11 mouse cellular contexts compared by ENCODE assay signal in the genomic region with DNA sequence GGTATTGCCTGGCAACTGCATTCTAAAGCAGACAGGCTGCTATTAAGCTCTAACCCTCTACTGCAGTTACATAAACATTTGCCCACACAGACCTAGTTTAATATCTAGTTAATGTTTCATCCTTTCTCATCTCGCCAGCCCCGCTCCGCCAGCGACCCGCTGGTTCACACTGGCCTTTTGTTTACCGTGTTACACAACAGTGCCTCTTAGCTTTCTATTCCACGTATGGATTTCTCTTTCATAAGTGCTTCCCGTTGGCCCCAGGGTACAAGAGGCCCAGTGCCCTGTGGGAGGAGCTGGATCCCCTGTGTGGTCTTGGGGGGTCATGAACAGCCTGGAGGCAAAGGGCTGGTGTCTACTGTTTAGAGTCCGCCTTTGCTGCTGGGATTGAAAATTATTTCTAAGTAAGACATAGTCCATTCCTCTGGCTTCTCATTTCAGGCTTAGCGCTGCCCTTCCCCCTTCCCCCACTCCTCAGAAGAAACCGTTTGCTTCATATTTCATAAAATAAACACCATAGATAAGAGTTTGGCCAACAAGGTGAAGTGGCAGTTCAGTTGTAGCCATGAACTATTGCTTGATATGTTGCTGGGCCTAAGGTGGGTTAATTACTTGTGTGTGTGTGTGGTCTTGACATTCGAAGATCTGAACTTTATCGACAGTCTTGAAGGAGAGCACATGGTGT. TPM values are rescaled to one million over a fixed set of nuclear protein-coding genes. Genes with fewer than 3 reads are reported as not detected.
DNase-seq lines count a peak whose midpoint lies in the region; ATAC-seq and TF ChIP-seq lines count a peak whose summit lies in the region.
"Had no signal": no experiment of that assay in that cellular context is flagged by ENCODE, and none has a peak within 500 bp of the region (broad histone marks: within the 10 kb centered on the region; RNA-seq: fewer than 3 reads in every experiment).

No protein-coding gene starts in this region.

- H3K4me1 ChIP-seq in embryonic facial prominence, embryonic 12.5 days = peaks cover 13% of the 10 kb centered on the region
- peaks cover 20% of the 10 kb centered on the region for H3K4me1 ChIP-seq in intestine, embryonic 15.5 days (replicated peaks)
- peaks cover 26% of the 10 kb centered on the region for H3K4me1 ChIP-seq in limb, embryonic 10.5 days
- H3K4me1 ChIP-seq in neural tube, embryonic 15.5 days = peaks cover 8% of the 10 kb centered on the region; the same call in 1 of the 2 replicates
- H3K4me1 ChIP-seq in heart, adult 2 months (ENCODE audit: control insufficient read depth, insufficient read depth, low read length) = peaks cover 3% of the 10 kb centered on the region; the same call in 1 of the 2 replicates

- WGBS in embryonic facial prominence, embryonic 12.5 days = 71% methylated on average over 13 of the region's 13 CpGs
- WGBS in intestine, embryonic 15.5 days = 46% methylated on average over 13 of the region's 13 CpGs
- 93% methylated on average over 13 of the region's 13 CpGs for WGBS in limb, embryonic 10.5 days
- WGBS in neural tube, embryonic 15.5 days = 70% methylated on average over 13 of the region's 13 CpGs
- 86% methylated on average over 13 of the region's 13 CpGs for WGBS in heart, adult 2 months

- no peak for ATAC-seq in embryonic facial prominence, embryonic 12.5 days (ENCODE audit: insufficient number of reproducible peaks, insufficient read depth, low FRiP score, low TSS enrichment)
- peak; percentile 76 for ATAC-seq in intestine, embryonic 15.5 days
- ATAC-seq in neural tube, embryonic 15.5 days (ENCODE audit: low FRiP score) = no peak

- DNase-seq in limb, embryonic 10.5 days (ENCODE audit: low spot score) = no peak
- DNase-seq in lung, postnatal 14 days = peak; percentile 50
- no peak for DNase-seq in heart, postnatal 14 days
- DNase-seq in heart, adult 2 months = no peak
- DNase-seq: thymus, postnatal 14 days had no signal

- intact Hi-C loops in heart, postnatal 14 days (cut with DNase I) = loop anchor here (2.0 to 5.0 kb wide), 2 partner anchors 49 to 558 kb away; no protein-coding TSS in a partner anchor
- intact Hi-C loops in heart, adult 2 months (cut with DNase I) = loop anchor here (5.0 to 10.0 kb wide), 2 partner anchors 559 to 892 kb away; a partner anchor contains a TSS

- no peaks in the 10 kb centered on the region for H3K9me3 ChIP-seq in embryonic facial prominence, embryonic 12.5 days
- no peaks in the 10 kb centered on the region for H3K9me3 ChIP-seq in intestine, embryonic 15.5 days
- no peaks in the 10 kb centered on the region for H3K9me3 ChIP-seq in limb, embryonic 10.5 days (replicated peaks)
- no peaks in the 10 kb centered on the region for H3K9me3 ChIP-seq in neural tube, embryonic 15.5 days (replicated peaks)

- H3K4me2 ChIP-seq in embryonic facial prominence, embryonic 12.5 days (replicated peaks) = no peak overlapping the region
- peak overlapping the region; percentile 5; the same call in 1 of the 2 replicates for H3K4me2 ChIP-seq in intestine, embryonic 15.5 days (replicated peaks)
- H3K4me2 ChIP-seq in neural tube, embryonic 15.5 days = no peak overlapping the region

- TF ChIP-seq EP300 in heart, adult 2 months (IDR thresholded peaks at IDR 0.05; ENCODE audit: insufficient read depth, low read depth, low read length) = no peak

- no peaks in the 10 kb centered on the region for H3K27me3 ChIP-seq in embryonic facial prominence, embryonic 12.5 days
- no peaks in the 10 kb centered on the region for H3K27me3 ChIP-seq in intestine, embryonic 15.5 days (replicated peaks)
- no peaks in the 10 kb centered on the region for H3K27me3 ChIP-seq in limb, embryonic 10.5 days (ENCODE audit: low read depth, poor library complexity, severe bottlenecking)
- no peaks in the 10 kb centered on the region for H3K27me3 ChIP-seq in neural tube, embryonic 15.5 days (replicated peaks)
- H3K27me3 ChIP-seq in heart, adult 2 months (ENCODE audit: control insufficient read depth, insufficient read depth, low read length) = no peaks in the 10 kb centered on the region

- peaks cover 20% of the 10 kb centered on the region for H3K36me3 ChIP-seq in embryonic facial prominence, embryonic 12.5 days
- H3K36me3 ChIP-seq in intestine, embryonic 15.5 days = peaks cover 3% of the 10 kb centered on the region; the same call in 1 of the 2 replicates
- H3K36me3 ChIP-seq in limb, embryonic 10.5 days = peaks cover 34% of the 10 kb centered on the region
- peaks cover 60% of the 10 kb centered on the region for H3K36me3 ChIP-seq in neural tube, embryonic 15.5 days
- H3K36me3 ChIP-seq in heart, adult 2 months (ENCODE audit: control insufficient read depth, insufficient read depth, low read length) = no peaks in the 10 kb centered on the region

- H3K27ac ChIP-seq in embryonic facial prominence, embryonic 12.5 days = 0 out of 2 replicates have a peak overlapping the region, but pooled peaks have one; percentile 7
- peak overlapping the region; percentile 51; the same call in 1 of the 2 replicates for H3K27ac ChIP-seq in intestine, embryonic 15.5 days
- peak overlapping the region; percentile 43; the same call in 1 of the 2 replicates for H3K27ac ChIP-seq in limb, embryonic 10.5 days
- H3K27ac ChIP-seq in neural tube, embryonic 15.5 days (replicated peaks) = no peak overlapping the region
- H3K27ac ChIP-seq in heart, adult 2 months = no peak overlapping the region

- H3K79me2 ChIP-seq in heart, adult 2 months (replicated peaks; ENCODE audit: control insufficient read depth, insufficient read depth, low read length) = no peaks in the 10 kb centered on the region

- no peak for TF ChIP-seq CTCF in heart, adult 2 months (IDR thresholded peaks at IDR 0.05)

- TF ChIP-seq POLR2A in heart, adult 2 months (IDR thresholded peaks at IDR 0.05; ENCODE audit: insufficient read depth, low read depth, low read length) = no peak

- H3K9ac ChIP-seq in embryonic facial prominence, embryonic 12.5 days = no peak overlapping the region
- no peak overlapping the region for H3K9ac ChIP-seq in intestine, embryonic 15.5 days
- H3K9ac ChIP-seq in neural tube, embryonic 15.5 days (replicated peaks) = no peak overlapping the region
- H3K9ac ChIP-seq in heart, adult 2 months (ENCODE audit: low read depth, low read length) = no peak overlapping the region

- H3K4me3 ChIP-seq in embryonic facial prominence, embryonic 12.5 days = no peak overlapping the region
- no peak overlapping the region for H3K4me3 ChIP-seq in intestine, embryonic 15.5 days (replicated peaks)
- no peak overlapping the region for H3K4me3 ChIP-seq in limb, embryonic 10.5 days
- no peak overlapping the region for H3K4me3 ChIP-seq in neural tube, embryonic 15.5 days (replicated peaks)
- no peak overlapping the region for H3K4me3 ChIP-seq in heart, adult 2 months

RNA-seq across cellular contexts. Expression of a gene that starts 49.6 kb away (rescaled TPM):
- polyA plus RNA-seq in embryonic facial prominence, embryonic 12.5 days (2016; fragmentation: Nextera tagmentation; extraction: Ambion mirVana) = not detected in 2 replicates
- polyA plus RNA-seq in intestine, embryonic 15.5 days (2015; fragmentation: Nextera tagmentation; extraction: Ambion mirVana) = not detected in 2 replicates
- not detected in 2 replicates for polyA plus RNA-seq in limb, embryonic 10.5 days (2016; fragmentation: Nextera tagmentation; extraction: Ambion mirVana)
- not detected for total RNA-seq in heart, postnatal 14 days (2021)
- not detected in 2 replicates for polyA plus RNA-seq in neural tube, embryonic 15.5 days (2015; fragmentation: Nextera tagmentation; extraction: Ambion mirVana)
- not detected for total RNA-seq in heart, adult 2 months (2021)
- not detected in 2 replicates for polyA plus RNA-seq in heart, adult 2 months (2012; rRNA removed)
- total RNA-seq: left cerebral cortex, postnatal 36 days; MEL had no signal
- polyA plus RNA-seq: heart, postnatal 0 days had no signal

Comparison
In these comparisons a context has a peak if more than half of its experiments do, and no peak if none do; other contexts are left out.
1. H3K27ac ChIP-seq: peak in embryonic facial prominence, embryonic 12.5 days (single experiment), intestine, embryonic 15.5 days (single experiment) and limb, embryonic 10.5 days (single experiment); none in neural tube, embryonic 15.5 days (single experiment) and heart, adult 2 months (single experiment).